Mouse (Mus musculus) heart, adult 2 months (tissue): Measurements from ENCODE around the gene Dmrt1.

ENCODE experiments used
- CTCF ChIP-seq: fragments of 200-600 bp; IDR thresholded peaks from 2 replicates; pipeline ENCODE4 v1.8.1; 2022; ENCODE audit warnings: antibody characterized with exemption, mild to moderate bottlenecking, moderate library complexity
- EP300 ChIP-seq: fragments of 200-500 bp; IDR thresholded peaks from 2 replicates; pipeline ENCODE4 v1.6.1; 2011; ENCODE audit warnings: low read depth, low read length, control low read depth; ENCODE audit not compliant: insufficient read depth
- POLR2A ChIP-seq: fragments of 200-500 bp; IDR thresholded peaks from 2 replicates; pipeline ENCODE4 v1.6.1; 2011; ENCODE audit warnings: mild to moderate bottlenecking, low read depth, low read length, control low read depth; ENCODE audit not compliant: insufficient read depth

DNA sequence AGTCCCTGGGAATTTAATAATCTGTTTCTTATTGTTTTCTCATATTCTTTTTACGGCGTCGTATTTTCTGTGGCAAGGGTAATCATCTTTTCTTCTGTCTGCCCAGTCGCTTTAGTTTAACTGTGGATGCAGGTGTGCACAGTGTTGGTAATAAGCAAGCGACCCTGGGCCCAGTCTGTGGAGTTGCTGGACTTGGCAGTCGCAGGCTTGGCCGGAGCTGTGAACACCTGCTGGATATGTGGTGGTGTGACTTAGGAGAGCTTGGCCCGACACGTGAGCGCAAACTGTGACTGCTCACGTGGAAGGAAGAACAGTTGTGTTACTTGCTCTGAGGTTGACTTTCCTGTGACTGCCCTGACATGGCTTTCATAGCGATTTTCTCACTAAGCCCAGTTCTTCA lies 24.3 kb downstream of the Dmrt1 start:
- TF ChIP-seq POLR2A: no peak
- no peak for TF ChIP-seq CTCF
- no peak for TF ChIP-seq EP300
